Mouse (Mus musculus) erythroblast, adult 5-6 weeks (primary cell): ENCODE results near the gene Emx1. TPM values are rescaled to one million over a fixed set of nuclear protein-coding genes. Genes with fewer than 3 reads are reported as not detected.
A peak's percentile ranks its signal among the peaks of the same experiment; 100 is the strongest.

ENCODE experiments used
- ATAC-seq: replicated peaks from 2 replicates; pipeline ENCODE4 v1.8.0; 2016; ENCODE audit warnings: moderate number of reproducible peaks, mild to moderate bottlenecking, moderate TSS enrichment, inconsistent platforms; ENCODE audit not compliant: poor library complexity, low FRiP score, severe bottlenecking
- total RNA-seq, 2 experiments: library from RNA; stranded (forward) in 1 of 2; stranded (reverse) in 1 of 2; fragments of 150-400 nt in 1 of 2; fragments of 200-764, 138-1000 nt in 1 of 2; gene quantifications; 2 replicates each; pipeline versions ENCODE4 v1.2.3 to v1.2.4; 2015 to 2017; ENCODE audit warnings: low replicate concordance in 2 of 2

Gene Emx1
- total RNA-seq, 2 experiments from 2014 or later: not detected

- ATAC-seq: no peak
Observed at GRCm38 (mm10) chr6:85223498-85224150, 36.4 kb downstream of the Emx1 start.

GRCm38 (mm10) chr6:85224442-85224891 lies 37.2 kb downstream of the Emx1 start:
- ATAC-seq: no peak

GRCm38 (mm10) chr6:85226570-85226969 lies 39.3 kb downstream of the Emx1 start:
- no peak for ATAC-seq

GRCm38 (mm10) chr6:85227520-85227919 lies 40.3 kb downstream of the Emx1 start:
- ATAC-seq: no peak

- ATAC-seq: no peak
Observed at GRCm38 (mm10) chr6:85230762-85231161, 43.5 kb downstream of the Emx1 start.

GRCm38 (mm10) chr6:85231469-85231868 lies 44.2 kb downstream of the Emx1 start:
- no peak for ATAC-seq

GRCm38 (mm10) chr6:85232045-85232444 lies 44.8 kb downstream of the Emx1 start:
- no peak for ATAC-seq

- no peak for ATAC-seq
Observed at GRCm38 (mm10) chr6:85232836-85233623, 45.8 kb downstream of the Emx1 start.

GRCm38 (mm10) chr6:85234796-85235195 lies 47.6 kb downstream of the Emx1 start:
- ATAC-seq: no peak

GRCm38 (mm10) chr6:85237001-85237400 lies 49.8 kb downstream of the Emx1 start:
- no peak for ATAC-seq

- no peak for ATAC-seq
Observed at GRCm38 (mm10) chr6:85237595-85238337, 50.5 kb downstream of the Emx1 start.

GRCm38 (mm10) chr6:85239044-85239489 lies 51.8 kb downstream of the Emx1 start:
- ATAC-seq: peak; percentile 68; the same call in 1 of the 2 replicates

GRCm38 (mm10) chr6:85249821-85250220 lies 62.6 kb downstream of the Emx1 start:
- ATAC-seq: no peak

GRCm38 (mm10) chr6:85250811-85251241 lies 63.6 kb downstream of the Emx1 start:
- no peak for ATAC-seq

GRCm38 (mm10) chr6:85252251-85253058 lies 65.2 kb downstream of the Emx1 start:
- ATAC-seq: no peak

GRCm38 (mm10) chr6:85253275-85253674 lies 66.0 kb downstream of the Emx1 start:
- ATAC-seq: no peak
